Mouse (Mus musculus): ENCODE data around the gene Cdkl1.

DNA sequence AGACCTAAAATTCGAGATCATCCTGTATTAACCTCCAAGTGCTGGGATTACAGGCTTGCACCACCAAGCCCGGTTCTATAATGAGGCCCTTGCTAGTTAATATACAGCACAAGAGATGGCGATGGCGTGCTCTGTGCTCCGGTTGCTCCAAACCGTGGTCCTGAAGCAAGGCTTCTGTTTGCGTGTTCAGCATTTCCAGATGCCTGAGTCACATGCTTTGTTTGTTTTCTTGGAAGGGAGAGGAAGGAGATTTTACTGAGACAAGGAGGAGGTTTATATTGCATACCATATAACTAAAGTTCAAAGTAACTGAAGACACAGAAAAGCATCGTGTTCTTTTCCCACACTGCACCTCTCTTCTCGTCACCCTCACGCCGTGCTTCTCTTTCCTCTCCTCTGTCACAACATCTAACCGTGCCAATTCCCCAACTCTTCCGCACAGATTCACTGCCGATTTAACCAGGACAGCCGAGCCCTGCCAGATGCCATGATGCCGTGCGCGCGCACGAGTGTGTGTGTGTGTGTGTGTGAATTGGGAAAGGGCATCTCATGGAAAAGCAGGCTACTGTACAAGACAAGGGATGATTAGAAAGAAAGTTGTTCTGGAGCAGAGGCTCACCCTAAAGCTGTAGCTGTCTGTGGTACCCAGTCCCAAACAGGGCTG, 30.2 kb downstream of the Cdkl1 start:
- TF ChIP-seq POLR2A (IDR thresholded peaks at IDR 0.05; ENCODE audit: control insufficient read depth, extremely low read depth, insufficient read depth, low read length, poor library complexity) (no peak), CTCF (IDR thresholded peaks at IDR 0.05; ENCODE audit: borderline replicate concordance, control insufficient read depth, extremely low read depth, insufficient read depth, low read length, poor library complexity) (no peak)
